Mouse (Mus musculus) midbrain, embryonic 14.5 days (tissue): ENCODE data around the gene Tiam1. TPM values are rescaled to one million over a fixed set of nuclear protein-coding genes. Genes with fewer than 3 reads are reported as not detected.

Source experiments
- ATAC-seq: fragments of 200-750 bp; cut with Nextera tagmentation; 2 replicates; pipeline ENCODE4 v1.8.0; 2017; ENCODE audit warnings: moderate number of reproducible peaks, moderate library complexity; ENCODE audit not compliant: low FRiP score, low TSS enrichment
- DNase-seq: peaks from one replicate; pipeline ENCODE4 v3.0.0-alpha.2; 2015
- H3K27ac ChIP-seq: fragments of 300-500 bp; sonication (generic); replicated peaks from 2 replicates; pipeline ENCODE4 v1.5.1; 2014; ENCODE audit warnings: mild to moderate bottlenecking, low read depth, low read length, moderate library complexity
- H3K27me3 ChIP-seq: fragments of 300-500 bp; sonication (generic); 2 replicates; pipeline ENCODE4 v1.6.1; 2014; ENCODE audit warnings: low read length, control low read depth, mixed read lengths; ENCODE audit not compliant: control insufficient read depth, insufficient read depth
- H3K36me3 ChIP-seq: fragments of 300-500 bp; sonication (generic); 2 replicates; pipeline ENCODE4 v1.6.1; 2014; ENCODE audit warnings: low read length, control low read depth; ENCODE audit not compliant: control insufficient read depth, insufficient read depth
- H3K4me1 ChIP-seq: fragments of 300-500 bp; sonication (generic); 2 replicates; pipeline ENCODE4 v1.6.1; 2014; ENCODE audit warnings: mild to moderate bottlenecking, antibody characterized with exemption, low read length, control low read depth; ENCODE audit not compliant: control insufficient read depth, insufficient read depth
- H3K4me2 ChIP-seq: fragments of 300-500 bp; sonication (generic); 2 replicates; pipeline ENCODE4 v1.6.1; 2014; ENCODE audit warnings: mild to moderate bottlenecking, low read length, moderate library complexity
- H3K4me3 ChIP-seq: fragments of 300-500 bp; sonication (generic); replicated peaks from 2 replicates; pipeline ENCODE4 v1.5.1; 2014; ENCODE audit warnings: low read depth, low read length
- H3K9ac ChIP-seq: fragments of 300-500 bp; sonication (generic); replicated peaks from 2 replicates; pipeline ENCODE4 v1.6.1; 2014; ENCODE audit warnings: mild to moderate bottlenecking, low read length, moderate library complexity
- H3K9me3 ChIP-seq: fragments of 300-500 bp; sonication (generic); 2 replicates; pipeline ENCODE4 v1.6.1; 2016; ENCODE audit warnings: low read length, control low read depth, mixed read lengths; ENCODE audit not compliant: control insufficient read depth
- WGBS: fragments of 180-500 bp; shearing (Covaris S2); extraction: QIAGEN DNeasy Blood & Tissue Kit; methylation state at CpG from one replicate; pipeline ENCODE4 v1.1.7; 2014; 5-methylcytosine and 5-hydroxymethylcytosine counted together
- polyA plus RNA-seq: library from polyadenylated mRNA; unstranded; fragments of >200 nt; fragmentation: Nextera tagmentation; extraction: Ambion mirVana; gene quantifications from 2 replicates; pipeline ENCODE4 v1.2.1, GENCODE M21; 2014

The Tiam1 gene
- polyA plus RNA-seq, 1 experiment from 2014 or later: 34.6 TPM

DNA sequence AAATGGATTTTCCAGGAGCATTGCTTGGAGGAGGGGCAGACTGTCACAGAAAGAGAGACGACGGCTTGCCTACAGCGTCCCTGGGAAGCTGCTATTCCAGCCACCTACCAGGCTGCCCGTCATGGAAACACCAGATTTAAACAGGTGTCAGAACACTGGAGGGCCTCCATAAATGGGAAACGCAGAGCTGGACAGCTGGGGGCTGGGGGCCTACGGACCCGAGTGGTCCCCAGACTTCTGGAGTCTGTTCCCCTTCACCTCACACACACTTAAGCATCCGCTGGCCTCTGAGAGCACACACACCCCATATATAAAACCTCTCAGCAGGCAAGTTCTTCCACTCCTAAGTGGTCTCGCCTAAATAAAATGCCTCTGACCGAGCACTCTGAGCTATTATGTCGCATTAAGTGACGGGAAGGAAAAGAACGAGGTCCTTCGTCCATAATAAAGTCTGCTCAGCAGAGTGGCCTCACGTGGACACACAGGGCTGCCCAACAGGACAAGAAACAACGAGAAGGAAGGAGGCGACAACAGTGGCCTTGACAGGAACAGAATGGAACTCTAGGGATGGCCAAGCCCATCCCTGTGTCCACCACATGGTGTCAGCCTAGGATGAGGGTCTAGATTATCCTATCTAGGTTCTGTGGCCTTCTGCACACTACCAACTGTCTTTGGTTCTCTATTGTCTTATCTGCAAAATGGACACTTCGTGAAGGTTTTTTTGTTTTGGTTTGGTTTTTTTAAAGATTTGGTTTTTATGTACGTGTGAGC lies 14.6 kb downstream of the Tiam1 start:
- H3K9ac ChIP-seq: no peak overlapping the region
- H3K4me2 ChIP-seq: no peak overlapping the region
- H3K36me3 ChIP-seq: no peaks in the 10 kb centered on the region
- no peak overlapping the region for H3K4me3 ChIP-seq
- WGBS: 33% methylated on average over 19 of the region's 19 CpGs
- ATAC-seq (no peak), DNase-seq (no peak)
- H3K27me3 ChIP-seq: no peaks in the 10 kb centered on the region
- H3K9me3 ChIP-seq: no peaks in the 10 kb centered on the region
- no peak overlapping the region for H3K27ac ChIP-seq
- peaks cover 16% of the 10 kb centered on the region for H3K4me1 ChIP-seq

DNA sequence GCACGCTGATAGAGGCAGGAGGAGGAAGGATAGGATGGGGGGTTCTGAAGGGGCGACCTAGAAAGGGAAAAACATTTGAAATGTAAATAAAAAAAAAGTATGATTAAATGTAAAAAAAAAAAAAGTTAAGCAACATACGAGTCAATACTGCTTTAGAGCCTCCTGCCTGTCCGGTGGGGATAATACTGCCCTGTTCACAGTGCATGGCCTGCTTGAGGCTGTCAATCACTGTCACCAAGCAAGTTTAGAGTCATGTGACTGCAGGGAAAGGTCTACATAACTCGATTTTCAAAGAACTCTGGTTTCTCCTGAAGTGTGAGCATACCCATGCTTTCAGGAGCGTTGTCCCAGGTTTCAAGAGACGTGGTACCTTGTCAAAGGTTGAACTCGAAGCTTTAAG lies 15.2 kb downstream of the Tiam1 start:
- Histone ChIP-seq H3K27ac (no peak overlapping the region), H3K9me3 (no peaks in the 10 kb centered on the region), H3K4me1 (peaks cover 16% of the 10 kb centered on the region), H3K27me3 (no peaks in the 10 kb centered on the region), H3K9ac (no peak overlapping the region), H3K36me3 (no peaks in the 10 kb centered on the region), H3K4me3 (no peak overlapping the region), H3K4me2 (no peak overlapping the region)
- no peak for DNase-seq
- no peak for ATAC-seq
- WGBS: 46% methylated on average over 8 of the region's 8 CpGs

DNA sequence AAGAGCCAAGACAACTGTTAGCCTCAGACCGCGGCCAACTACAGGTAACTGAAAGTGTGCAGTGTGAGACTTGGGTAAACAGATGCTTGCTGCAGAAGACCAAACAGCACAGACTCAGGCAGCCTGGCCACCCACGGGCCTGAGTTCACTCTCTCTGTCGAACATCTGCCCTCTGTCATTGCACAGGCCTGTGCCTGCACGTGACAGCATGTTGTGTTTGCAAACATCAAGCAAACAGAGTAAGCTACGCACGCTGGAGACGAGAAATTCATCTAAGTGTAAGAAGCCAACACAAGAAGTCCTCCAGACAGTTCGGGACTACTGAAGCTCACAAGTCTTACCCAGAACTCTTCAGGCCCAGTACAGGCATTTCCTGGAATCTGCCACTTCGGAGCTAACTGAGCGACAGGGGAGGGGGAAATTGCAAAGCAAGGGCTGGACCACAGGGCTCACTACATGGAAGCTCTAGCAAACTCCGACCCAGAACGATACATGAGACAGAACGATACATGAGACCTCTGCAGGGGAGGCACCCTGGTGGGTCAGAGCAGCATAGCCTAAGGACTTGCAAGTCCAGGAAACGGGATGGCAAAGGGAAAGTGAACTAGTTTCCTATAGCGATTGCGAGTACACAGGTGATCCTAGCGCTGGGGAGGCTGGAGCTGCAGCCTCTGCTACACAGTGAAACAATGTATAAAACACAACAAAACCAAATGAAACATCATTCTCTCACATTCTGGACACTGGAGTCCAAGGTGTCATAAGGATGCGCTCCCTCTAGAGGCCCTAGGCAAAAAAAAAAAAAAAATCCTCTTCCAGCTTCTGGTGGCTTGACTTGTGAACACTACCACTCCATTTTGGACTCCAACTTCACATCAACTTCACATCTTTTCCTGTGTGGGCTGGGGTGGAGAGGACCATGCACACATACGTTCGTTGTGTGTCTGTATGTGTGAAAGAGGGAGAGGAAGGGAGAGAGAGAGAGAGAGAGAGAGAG lies 18.0 kb downstream of the Tiam1 start:
- no peak overlapping the region for H3K4me2 ChIP-seq
- H3K4me1 ChIP-seq: peaks cover 7% of the 10 kb centered on the region; the same call in 1 of the 2 replicates
- no peak overlapping the region for H3K9ac ChIP-seq
- no peaks in the 10 kb centered on the region for H3K9me3 ChIP-seq
- WGBS: 83% methylated on average over 21 of the region's 21 CpGs
- no peak overlapping the region for H3K4me3 ChIP-seq
- H3K27me3 ChIP-seq: no peaks in the 10 kb centered on the region
- DNase-seq: no peak
- H3K27ac ChIP-seq: no peak overlapping the region
- no peak for ATAC-seq
- H3K36me3 ChIP-seq: no peaks in the 10 kb centered on the region

DNA sequence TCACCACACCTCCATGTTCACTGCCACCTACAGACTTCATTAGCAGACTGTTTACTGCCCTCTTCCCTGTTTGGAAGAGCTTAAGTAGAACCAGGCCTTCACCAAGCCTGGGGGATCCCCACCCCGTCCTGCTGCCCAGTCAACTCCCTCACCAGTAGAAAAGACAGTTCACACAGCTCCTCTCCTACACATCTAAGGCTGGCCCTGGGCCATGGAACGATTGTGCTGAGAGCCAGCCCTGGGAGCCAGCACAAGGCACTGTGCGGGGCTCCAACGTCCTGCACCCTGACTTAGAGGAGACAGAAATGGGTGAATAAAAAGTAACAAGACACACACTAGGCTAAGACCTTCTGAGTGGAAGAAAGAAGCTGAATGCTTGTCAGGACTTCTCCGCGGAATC lies 20.5 kb downstream of the Tiam1 start:
- H3K4me2 ChIP-seq: no peak overlapping the region
- no peaks in the 10 kb centered on the region for H3K36me3 ChIP-seq
- no peaks in the 10 kb centered on the region for H3K9me3 ChIP-seq
- H3K4me3 ChIP-seq: no peak overlapping the region
- no peaks in the 10 kb centered on the region for H3K4me1 ChIP-seq
- H3K27me3 ChIP-seq: no peaks in the 10 kb centered on the region
- WGBS: 90% methylated on average over 6 of the region's 6 CpGs
- DNase-seq (no peak), ATAC-seq (no peak)
- H3K27ac ChIP-seq: no peak overlapping the region
- no peak overlapping the region for H3K9ac ChIP-seq

DNA sequence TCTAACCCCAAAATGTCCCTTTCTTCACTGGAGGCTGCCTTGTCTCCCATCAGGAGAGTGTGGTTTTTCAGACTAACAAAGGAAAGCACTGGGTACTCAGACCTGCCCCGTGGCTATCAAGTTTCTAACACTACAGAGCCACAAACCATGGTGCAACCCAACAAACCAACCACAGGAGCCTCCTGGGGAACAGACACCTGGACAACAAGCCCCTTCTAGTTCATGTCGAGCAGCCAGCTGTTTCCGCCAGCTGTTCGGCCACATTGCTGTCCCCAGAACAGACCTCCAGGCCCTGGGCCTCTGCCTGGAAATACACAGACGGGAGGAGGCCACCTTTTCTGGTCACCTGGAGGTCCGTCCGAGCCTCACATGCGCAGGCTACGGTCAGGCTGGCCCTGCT lies 21.1 kb downstream of the Tiam1 start:
- no peaks in the 10 kb centered on the region for H3K36me3 ChIP-seq
- DNase-seq: no peak
- H3K9me3 ChIP-seq: no peaks in the 10 kb centered on the region
- 93% methylated on average over 9 of the region's 9 CpGs for WGBS
- H3K27ac ChIP-seq: no peak overlapping the region
- no peak overlapping the region for H3K9ac ChIP-seq
- no peak for ATAC-seq
- H3K4me2 ChIP-seq: no peak overlapping the region
- H3K27me3 ChIP-seq: no peaks in the 10 kb centered on the region
- H3K4me3 ChIP-seq: no peak overlapping the region
- H3K4me1 ChIP-seq: no peaks in the 10 kb centered on the region

DNA sequence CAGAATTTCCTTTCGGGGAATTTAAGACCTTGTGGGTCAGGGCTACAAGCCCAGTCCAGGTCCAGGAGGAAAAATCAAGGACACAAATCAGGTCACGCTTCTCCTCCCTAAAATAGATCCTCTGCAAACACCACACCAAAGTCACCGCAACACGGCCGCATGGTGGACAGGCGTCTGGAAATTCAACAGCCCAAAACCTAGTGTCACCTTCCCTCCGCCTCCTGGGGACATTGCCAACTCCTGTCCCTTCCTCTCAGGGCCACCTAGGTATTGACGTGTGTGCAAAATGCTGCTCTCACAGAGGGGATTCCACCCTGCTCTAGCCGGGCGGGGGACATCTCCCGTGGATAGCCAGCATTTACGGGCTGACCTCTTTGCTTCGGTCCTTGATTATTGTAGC lies 21.8 kb downstream of the Tiam1 start:
- no peaks in the 10 kb centered on the region for H3K36me3 ChIP-seq
- ATAC-seq: no peak
- no peak overlapping the region for H3K27ac ChIP-seq
- H3K4me2 ChIP-seq: no peak overlapping the region
- no peak overlapping the region for H3K9ac ChIP-seq
- H3K9me3 ChIP-seq: no peaks in the 10 kb centered on the region
- DNase-seq: no peak
- no peaks in the 10 kb centered on the region for H3K27me3 ChIP-seq
- WGBS: 95% methylated on average over 13 of the region's 13 CpGs
- H3K4me3 ChIP-seq: no peak overlapping the region
- H3K4me1 ChIP-seq: no peaks in the 10 kb centered on the region

DNA sequence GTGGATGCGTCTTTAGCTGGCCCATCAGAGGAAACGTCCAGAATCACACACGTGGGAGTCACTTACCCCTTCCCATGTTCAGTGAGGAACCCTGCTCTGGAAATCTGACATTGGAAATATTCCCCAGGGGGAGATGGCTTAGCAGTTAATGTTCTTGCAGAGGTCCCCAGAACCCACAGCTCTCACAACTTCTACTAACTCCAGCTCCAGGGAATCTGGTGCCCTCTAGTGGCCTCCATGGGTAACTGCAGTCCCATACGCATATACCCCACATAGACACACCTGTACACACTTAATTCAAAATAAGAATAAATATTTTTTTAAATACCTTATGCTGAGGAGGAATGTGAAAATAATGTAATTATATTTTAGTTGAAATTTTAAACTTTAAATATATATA lies 23.6 kb downstream of the Tiam1 start:
- ATAC-seq: no peak
- no peak overlapping the region for H3K9ac ChIP-seq
- no peak for DNase-seq
- no peaks in the 10 kb centered on the region for H3K27me3 ChIP-seq
- H3K4me1 ChIP-seq: no peaks in the 10 kb centered on the region
- no peak overlapping the region for H3K27ac ChIP-seq
- H3K36me3 ChIP-seq: no peaks in the 10 kb centered on the region
- H3K4me3 ChIP-seq: no peak overlapping the region
- no peaks in the 10 kb centered on the region for H3K9me3 ChIP-seq
- WGBS: 95% methylated on average over 4 of the region's 4 CpGs
- no peak overlapping the region for H3K4me2 ChIP-seq

DNA sequence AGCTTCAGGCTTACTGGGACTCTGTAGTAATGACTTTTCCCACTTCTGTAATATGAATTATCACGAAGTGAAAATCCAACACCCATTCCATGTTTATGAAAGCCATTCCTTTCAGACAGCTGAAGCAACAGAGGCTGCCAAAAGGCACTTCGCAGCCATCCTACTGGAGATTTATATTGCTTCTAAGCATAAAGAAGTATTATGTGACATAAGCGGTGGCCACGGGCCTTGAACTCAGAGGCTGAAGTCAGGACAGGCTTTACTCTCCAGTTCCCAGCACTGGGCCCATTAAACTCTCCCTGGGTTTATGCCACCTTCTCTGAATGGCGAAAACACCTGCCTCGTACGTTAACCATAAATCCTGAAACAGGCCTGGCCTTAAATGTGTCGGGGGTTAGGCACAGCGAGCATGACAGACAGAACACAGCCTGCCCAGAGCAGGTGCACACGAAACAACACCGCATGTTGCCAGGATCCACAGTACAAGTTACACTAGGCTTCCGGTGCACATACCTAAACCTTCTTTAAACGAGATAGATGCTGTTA lies 26.9 kb downstream of the Tiam1 start:
- H3K27ac ChIP-seq: no peak overlapping the region
- ATAC-seq (no peak), DNase-seq (no peak)
- no peak overlapping the region for H3K4me2 ChIP-seq
- no peaks in the 10 kb centered on the region for H3K4me1 ChIP-seq
- H3K9ac ChIP-seq: no peak overlapping the region
- no peak overlapping the region for H3K4me3 ChIP-seq
- H3K36me3 ChIP-seq: no peaks in the 10 kb centered on the region
- 93% methylated on average over 13 of the region's 13 CpGs for WGBS
- H3K9me3 ChIP-seq: no peaks in the 10 kb centered on the region
- H3K27me3 ChIP-seq: no peaks in the 10 kb centered on the region
